15 mouse cellular contexts compared by ENCODE assay signal in genomic region chr3:53393945-53394344, GRCm38 (mm10).
"Had no signal": no experiment of that assay in that cellular context is flagged by ENCODE, and none has a peak within 500 bp of the region (broad histone marks: within the 10 kb centered on the region; RNA-seq: fewer than 3 reads in every experiment).

No protein-coding gene starts in this region.

- H3K4me2 ChIP-seq: liver, embryonic 13.5 days; lung, embryonic 15.5 days; midbrain, embryonic 13.5 days had no signal

- DNase-seq: kidney, adult 8-10 months; left cerebral cortex, postnatal 4 days; liver; liver, embryonic 13.5 days; liver, postnatal 0 days; lung, postnatal 14 days; right cerebral cortex, adult 18-20 months; right cerebral cortex, postnatal 25 days; thymus, postnatal 14 days had no signal

- H3K27ac ChIP-seq: liver, embryonic 13.5 days; lung, embryonic 15.5 days; macrophage; midbrain, embryonic 13.5 days; stomach, postnatal 0 days had no signal

- H3K9ac ChIP-seq: liver, embryonic 13.5 days; liver, postnatal 0 days; lung, embryonic 15.5 days; midbrain, embryonic 13.5 days had no signal

- ATAC-seq: intestine, embryonic 16.5 days; liver, postnatal 0 days; midbrain, embryonic 13.5 days had no signal

- H3K9me3 ChIP-seq: liver, embryonic 13.5 days; lung, embryonic 15.5 days; midbrain, embryonic 13.5 days had no signal

- H3K36me3 ChIP-seq: liver, embryonic 13.5 days; lung, embryonic 15.5 days; midbrain, embryonic 13.5 days had no signal

- H3K4me3 ChIP-seq: liver, embryonic 13.5 days; lung, embryonic 15.5 days; megakaryocyte, embryonic 14.5 days; midbrain, embryonic 13.5 days had no signal

- H3K4me1 ChIP-seq: liver, embryonic 13.5 days; lung, embryonic 15.5 days; megakaryocyte, embryonic 14.5 days; midbrain, embryonic 13.5 days had no signal

- H3K27me3 ChIP-seq: liver, embryonic 13.5 days; lung, embryonic 15.5 days; megakaryocyte, embryonic 14.5 days; midbrain, embryonic 13.5 days had no signal
